Mouse (Mus musculus) B cell, adult 2 months (primary cell): ENCODE measurements around the gene Hoxa11.

Source experiments
- DNase-seq, 2 experiments: peaks; one replicate each; pipeline ENCODE4 v3.0.0; 2022

Gene Hoxa11

DNA sequence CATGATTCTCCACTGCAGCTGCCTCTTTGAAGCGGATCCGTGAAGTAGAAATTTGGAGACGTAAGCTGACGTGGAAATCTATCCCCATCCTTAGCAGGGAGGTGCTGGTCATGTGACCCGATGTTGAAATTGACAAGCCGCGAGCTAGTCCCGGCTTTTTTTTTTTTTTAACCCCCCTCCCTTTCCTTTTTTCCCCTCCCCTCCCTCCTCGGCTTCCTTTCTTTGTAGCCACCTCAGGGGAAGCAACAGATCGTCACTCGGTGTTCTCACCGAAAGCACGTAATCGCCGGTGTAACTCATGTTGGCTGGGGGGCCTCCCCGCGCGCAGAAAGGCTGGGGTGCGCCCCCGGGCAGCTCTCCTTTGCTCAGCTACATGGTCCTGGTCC is at the start of gene Hoxa11:
TSS of gene Hoxa11 (minus strand) at position 54 of the 386 bp plus-strand sequence.
- DNase-seq = peak in 1 of 2 experiments; percentile 30

DNA sequence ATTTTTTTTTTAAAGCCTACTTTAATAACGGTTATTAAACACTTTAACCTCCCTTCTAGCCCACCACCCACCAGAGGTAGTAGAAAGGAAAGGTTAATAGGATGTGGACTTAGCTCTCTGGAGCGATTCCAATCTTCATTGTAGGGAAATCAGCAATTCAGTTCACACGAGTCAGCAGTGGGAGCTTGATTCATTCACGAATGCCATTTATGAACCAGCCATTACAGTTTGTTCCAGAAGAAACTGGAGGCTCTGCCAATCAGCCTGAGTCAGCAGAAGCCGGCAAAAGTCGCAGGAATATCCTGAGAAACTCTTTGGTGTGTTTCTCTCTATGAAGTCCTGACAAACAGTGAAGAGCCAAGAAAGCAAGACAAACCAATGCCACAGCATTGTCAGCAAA is 49.0 kb upstream of the Hoxa11 start:
- no peak for DNase-seq

- no peak for DNase-seq
Measured at GRCm38 (mm10) chr6:52292328-52292727, 46.7 kb upstream of the Hoxa11 start.

GRCm38 (mm10) chr6:52291021-52291860 is 45.6 kb upstream of the Hoxa11 start:
- DNase-seq = no peak

DNA sequence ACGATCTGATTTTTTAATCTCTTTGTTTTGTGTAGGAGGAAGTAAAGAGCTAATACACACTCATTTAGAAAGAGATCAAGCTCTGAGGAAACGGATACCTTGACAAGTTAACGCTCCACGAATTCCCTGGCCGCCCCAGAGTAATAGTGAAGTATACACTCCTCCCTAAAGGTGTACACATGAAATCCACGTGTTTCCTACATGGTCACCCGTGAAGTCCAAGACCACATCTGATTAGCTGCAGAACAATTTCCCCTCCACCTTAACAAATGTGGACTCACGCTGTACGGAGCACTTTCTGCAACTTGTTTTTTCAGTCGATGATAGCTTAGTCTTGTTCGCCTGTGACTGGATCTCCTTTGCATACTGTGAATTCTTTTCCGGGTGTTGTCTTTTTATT is 44.6 kb upstream of the Hoxa11 start:
- no peak for DNase-seq

DNA sequence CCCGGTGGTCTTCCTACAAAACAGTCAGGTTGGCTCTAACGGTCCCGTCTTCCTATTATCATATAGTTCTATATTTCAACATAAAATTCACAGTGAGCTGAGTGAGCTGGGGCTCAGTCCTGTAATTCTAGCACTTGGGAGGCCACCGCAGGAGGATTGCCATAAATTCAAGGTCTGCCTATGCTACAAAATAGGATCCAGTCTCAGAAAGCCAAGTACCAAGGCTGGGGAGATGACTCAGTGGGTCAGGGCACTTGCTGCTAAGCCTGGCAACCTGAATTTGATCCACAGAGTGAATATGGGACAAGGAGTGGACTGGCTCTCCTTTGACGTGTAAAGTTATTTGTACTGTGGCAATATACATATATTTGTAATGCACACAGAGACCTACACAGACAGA is 38.3 kb upstream of the Hoxa11 start:
- no peak for DNase-seq

DNA sequence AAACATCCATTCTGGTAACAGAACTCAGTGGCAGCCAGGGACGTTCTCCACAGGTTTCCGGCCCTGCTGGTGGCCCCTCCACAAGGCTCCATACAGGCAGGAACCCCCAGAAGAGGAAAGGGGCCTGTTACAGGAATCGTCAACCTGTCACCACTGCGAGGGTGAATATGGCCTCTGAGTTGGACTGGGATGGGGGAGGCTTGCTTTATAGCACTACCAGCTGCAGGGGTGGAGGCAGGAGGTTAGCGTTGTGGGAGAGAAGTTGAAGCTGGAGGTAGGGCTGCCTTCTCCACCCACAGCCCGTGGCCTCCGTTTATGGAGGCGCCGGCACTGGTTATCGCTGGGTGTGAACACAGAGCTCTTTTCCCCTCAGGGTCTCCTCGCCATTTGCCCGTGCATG is 35.5 kb upstream of the Hoxa11 start:
- DNase-seq = no peak

- no peak for DNase-seq
Measured at GRCm38 (mm10) chr6:52276920-52277319, 31.3 kb upstream of the Hoxa11 start.

DNA sequence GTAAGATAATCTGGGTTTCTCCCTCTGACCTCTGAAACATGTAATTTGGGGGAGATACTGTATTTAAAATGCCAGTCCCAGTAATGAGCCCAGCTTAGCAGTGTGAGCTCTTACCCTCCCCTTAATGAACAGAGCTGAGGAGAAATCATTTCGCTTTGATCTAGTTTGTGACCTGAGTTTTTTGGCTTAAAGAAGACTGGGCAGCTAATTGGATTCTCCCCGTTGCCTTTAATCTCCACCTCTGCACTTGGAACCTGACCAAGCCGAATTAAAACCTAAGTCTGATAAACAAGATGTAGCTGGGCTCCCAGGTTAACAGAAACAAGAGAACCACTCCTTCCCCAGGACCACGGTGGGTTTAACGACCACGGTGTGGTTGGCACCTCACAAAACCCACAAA is 30.8 kb upstream of the Hoxa11 start:
- DNase-seq = no peak

DNA sequence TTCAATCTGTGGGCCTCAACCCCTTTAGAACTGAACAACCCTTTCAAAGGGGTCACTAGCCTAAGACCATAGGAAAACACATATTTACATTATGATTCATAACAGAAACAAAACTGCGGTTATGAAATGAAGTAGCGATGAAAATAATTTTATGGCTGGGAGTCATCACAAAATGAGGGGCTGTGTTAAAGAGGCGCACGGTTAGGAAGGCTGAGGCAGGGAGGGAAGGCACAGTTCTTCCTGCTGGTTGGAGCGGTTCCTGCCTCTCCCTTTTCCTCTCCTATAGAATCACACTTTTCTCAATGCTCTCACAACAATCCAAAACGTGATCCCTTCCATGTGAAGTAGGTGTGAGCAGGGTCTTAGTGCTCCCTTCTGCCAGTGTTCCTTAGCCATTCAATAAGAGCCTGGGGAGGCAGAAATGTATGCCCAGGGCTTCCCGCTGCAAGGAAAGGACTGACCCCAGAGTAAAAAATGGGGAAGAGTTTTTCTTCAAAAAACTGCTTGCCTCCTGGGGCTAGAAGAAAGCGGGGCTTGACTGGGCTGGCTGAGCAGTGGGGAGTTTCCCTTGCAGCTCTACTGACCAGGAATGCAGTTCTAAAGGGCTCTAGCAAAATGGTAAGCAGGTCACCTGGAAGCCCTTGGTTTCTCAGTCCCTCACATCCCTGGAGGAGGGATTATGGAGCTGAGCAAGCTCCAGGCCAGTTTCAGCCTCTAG is 30.1 kb upstream of the Hoxa11 start:
- no peak for DNase-seq

DNA sequence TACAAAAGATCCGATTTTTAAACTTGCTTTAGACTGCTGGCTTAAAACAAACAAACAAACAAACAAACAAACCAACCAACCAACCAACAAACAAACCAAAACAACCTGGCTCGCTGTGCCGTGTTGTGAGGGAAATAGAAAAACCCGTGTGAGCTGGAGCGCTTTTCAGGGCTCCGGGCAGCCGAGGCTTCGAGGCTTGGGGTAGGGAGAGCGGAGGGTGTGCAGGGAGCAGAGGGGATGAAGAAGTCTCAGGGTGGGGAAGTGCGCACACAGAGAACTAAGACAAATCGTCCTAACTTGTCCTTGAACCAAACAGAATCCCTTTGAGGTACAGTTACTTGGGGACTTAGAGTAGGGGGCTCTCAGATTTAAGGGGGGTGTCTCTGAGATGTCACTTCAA is 29.0 kb upstream of the Hoxa11 start:
- DNase-seq = no peak

GRCm38 (mm10) chr6:52273656-52274280 is 28.2 kb upstream of the Hoxa11 start:
- peak in 1 of 2 experiments; percentile 17 for DNase-seq

DNA sequence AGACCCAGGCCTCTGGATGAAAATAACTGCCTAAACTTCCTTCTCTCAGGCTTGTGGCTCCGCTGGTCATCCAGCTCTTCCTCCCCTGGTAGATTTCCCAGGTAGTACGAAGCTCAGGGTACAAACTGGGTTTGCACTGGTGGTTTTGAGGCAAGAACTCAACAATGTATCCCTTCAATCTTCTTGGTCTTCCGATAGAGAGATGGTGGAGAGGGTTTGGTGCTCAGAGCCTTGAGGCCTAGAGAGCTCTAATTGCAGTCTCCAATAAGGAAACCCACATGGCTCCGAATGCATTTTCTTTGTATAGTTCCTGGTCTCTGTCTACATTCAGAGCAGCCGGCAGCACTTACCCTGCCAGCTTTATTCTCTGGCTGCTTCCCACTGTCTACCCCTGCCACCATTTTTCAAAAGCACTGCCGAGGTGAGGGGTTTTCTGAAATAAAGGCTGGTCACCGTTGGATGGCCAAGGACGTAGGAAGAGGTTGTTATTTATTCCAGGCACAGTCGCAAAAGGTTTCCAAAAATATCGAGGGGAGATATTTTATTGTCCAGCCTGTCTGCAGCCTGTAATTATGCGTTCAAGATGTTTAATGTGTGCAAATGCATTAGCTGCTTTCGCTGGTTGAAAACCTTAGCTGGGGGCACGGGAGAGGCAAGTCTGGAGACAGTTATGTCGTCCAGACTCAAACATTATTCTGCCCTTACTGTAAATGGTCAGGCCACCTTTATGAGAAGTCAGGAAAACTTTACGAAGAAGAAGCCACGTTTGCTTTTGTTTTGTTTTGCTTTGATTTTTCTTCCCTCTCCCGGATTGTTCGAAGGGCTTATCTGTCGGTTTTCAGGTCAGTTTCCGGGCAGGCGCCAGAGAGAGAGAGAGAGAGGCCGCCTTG is 27.4 kb upstream of the Hoxa11 start:
- no peak for DNase-seq

DNA sequence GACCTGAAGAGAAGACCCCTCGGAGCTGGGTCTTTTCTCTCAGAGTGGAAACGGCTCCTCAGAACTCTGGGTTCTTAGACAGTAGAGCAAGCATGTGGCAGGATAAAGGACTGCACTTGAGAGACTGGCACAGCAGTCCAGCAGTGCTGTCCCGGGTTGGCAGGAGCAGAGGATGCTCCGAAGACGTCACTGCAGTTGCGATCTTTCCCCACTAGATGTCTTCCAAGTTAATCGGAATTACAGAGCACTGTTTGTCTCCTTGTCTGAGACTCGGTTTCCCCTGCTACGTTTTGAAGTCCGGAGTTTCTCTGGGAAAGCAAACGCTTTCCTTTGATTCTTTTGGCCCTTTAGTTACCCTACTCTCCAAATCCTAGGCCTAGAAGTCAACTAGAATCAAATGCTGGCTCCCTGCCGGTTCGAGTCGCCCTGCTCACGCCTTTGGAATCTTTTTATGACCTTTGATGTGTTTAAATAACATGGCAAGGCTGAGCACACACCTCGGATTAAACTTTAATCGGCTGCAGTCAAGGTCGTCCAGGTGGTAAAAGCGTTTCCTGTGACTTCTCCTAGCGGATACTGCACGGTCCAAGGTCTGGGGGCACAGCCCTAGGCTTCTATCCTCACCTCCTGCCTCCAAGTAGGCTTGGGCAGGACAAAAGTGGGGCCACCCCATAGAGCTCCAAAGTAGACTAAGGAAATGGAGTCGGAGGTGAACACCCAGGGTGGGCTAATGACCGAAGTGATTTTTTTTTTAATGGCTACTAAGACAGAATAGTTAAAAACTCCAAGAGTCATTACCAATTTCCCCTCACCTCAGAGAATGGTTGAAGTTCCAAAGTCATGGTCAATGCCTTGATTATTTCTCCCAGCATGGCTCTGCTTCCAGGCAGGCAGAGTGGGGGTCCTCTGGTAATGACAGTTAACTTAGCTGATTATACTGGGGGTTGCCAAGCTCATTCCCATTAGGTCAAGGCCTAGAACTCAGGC is 25.2 kb upstream of the Hoxa11 start:
- DNase-seq = peak; percentile 55 to 64

DNA sequence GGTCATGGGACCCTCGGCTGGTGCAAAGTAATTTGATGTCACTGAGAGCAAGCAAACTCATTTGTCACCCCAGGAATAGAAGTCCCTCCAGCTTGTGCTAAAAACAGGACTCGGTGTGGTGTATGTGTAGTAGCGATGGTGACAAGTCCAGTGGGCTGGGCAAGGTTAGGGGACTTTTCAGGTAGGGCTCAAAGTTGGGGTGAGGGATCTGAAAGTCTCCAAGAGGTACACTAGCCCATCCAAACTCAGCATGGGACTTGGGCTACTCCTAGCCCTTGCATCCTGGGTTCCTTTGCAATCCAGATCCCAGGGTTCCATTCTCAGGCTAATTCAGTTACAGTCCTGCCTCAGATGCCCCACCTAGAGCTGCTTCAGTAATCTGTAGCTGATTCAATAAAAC is 23.1 kb upstream of the Hoxa11 start:
- DNase-seq = no peak

GRCm38 (mm10) chr6:52268341-52268740 is 22.7 kb upstream of the Hoxa11 start:
- no peak for DNase-seq

DNA sequence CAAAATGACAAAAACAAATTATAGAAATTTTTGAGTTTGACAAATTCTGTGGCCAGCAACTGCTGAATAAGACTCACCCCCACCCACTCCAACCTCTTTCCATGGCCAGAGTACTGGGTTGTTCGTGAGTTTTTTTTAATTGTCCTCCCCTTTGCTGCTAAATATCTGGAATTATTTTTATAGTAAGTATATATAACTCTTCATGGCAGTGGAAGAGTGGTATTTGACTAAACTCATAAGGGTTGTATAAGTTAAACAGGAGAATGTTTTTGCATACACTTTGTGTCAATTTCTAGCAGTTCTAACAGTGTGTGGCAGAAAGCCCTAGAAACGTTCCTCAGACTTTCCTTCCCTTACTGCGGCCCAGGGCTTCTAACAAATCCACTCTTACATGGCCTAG is 22.1 kb upstream of the Hoxa11 start:
- no peak for DNase-seq

DNA sequence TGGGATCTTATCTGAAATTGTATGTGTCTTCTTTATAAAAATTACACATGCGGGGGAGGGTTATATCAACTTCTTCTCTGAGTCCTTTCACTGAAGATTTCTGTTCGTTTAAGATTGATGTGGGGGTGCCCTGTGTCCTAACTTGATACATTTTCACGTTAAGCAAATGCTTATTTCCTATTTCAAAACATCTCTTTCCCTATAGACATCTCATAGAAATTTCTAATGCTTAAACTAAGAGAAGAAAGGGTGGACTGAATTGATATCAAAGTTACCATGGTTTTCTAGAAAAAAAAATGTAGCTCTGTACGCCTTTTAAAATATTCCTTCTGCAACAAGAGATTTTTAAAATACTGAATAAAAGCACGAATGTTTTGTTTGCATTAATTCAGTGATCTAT is 21.6 kb upstream of the Hoxa11 start:
- no peak for DNase-seq

GRCm38 (mm10) chr6:52266666-52266985 is 21.0 kb upstream of the Hoxa11 start:
- no peak for DNase-seq

- DNase-seq = peak; percentile 15 to 30
Measured at GRCm38 (mm10) chr6:52265913-52266665, 20.5 kb upstream of the Hoxa11 start.
